Mouse (Mus musculus): ENCODE data around the gene Syngr2. TPM values are rescaled to one million over a fixed set of nuclear protein-coding genes. Genes with fewer than 3 reads are reported as not detected.

The Syngr2 gene
- polyA plus RNA-seq (2011; ENCODE audit: insufficient read depth, insufficient read length, low read depth, missing spikeins), result 49.1 and 51.9 TPM in 2 replicates

DNA sequence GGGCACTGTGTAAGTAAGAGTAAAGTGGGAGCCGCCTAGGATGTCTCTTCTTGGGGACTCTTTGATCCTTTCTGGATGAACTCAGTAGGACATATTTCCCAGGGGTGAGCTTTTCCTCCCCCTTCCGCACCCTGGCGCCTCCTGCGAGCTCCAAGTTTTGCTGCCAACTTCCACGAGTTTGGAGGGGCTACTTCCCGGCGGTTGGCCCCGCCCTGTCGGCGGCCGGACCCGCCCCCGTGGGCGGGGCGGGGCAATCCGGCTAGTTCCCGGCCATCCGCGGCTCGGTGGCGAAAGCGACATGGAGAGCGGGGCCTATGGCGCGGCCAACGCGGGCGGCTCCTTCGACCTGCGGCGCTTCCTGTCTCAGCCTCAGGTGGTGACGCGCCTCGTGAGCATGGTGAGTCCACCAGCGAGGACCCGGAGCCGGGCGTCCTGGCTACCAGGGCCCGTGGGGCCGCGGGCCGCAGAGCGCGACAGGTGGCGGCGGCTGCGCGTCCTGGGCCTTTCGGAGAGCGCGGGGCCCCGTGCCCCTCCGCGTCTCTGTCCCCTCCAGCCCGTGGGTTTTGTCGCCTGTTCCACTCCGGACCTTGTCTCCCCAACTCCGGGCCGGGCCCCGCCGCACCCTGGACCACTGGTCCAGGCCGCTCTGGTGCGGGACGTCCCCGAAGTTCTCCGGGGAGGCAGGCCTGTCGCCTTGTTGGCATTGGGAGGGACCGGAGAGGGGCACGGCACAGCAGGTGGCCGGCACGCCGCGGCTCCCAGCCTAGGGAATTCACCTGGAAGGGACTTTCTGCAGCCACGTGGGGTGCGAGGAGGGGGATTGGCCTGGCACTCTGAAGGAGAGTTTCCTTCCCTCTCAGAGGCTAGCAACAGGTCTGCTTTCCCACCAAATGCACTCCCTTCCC is at the start of gene Syngr2, which contains the start of gene Gm20708:
TSS of gene Syngr2 (plus strand) at position 262 of the 905 bp plus-strand sequence.
TSS of gene Gm20708 (plus strand) at position 262 of the 905 bp plus-strand sequence.
- Histone ChIP-seq H3K27ac (ENCODE audit: insufficient read depth, low read length) (no peak within 1 kb of the TSS), H3K27me3 (ENCODE audit: control insufficient read depth, insufficient read depth, low read length, poor library complexity, severe bottlenecking) (no peaks in the 10 kb centered on the region), H3K9ac (ENCODE audit: low read depth, poor library complexity, severe bottlenecking) (peak within 1 kb of the TSS; percentile 92), H3K36me3 (ENCODE audit: control insufficient read depth, insufficient read depth, low read length, poor library complexity, severe bottlenecking) (peaks cover 7% of the 10 kb centered on the region), H3K4me3 (ENCODE audit: low read depth, low read length) (peak within 1 kb of the TSS; percentile 78), H3K9me3 (replicated peaks; ENCODE audit: control insufficient read depth, insufficient read depth, low read length, poor library complexity, severe bottlenecking) (no peaks in the 10 kb centered on the region), H3K4me1 (ENCODE audit: control insufficient read depth, insufficient read depth, low read length) (peaks cover 2% of the 10 kb centered on the region)
- peak; percentile 11 for TF ChIP-seq POLR2A (IDR thresholded peaks at IDR 0.05; ENCODE audit: insufficient read depth, low read length)
- no peak for TF ChIP-seq EP300 (IDR thresholded peaks at IDR 0.05; ENCODE audit: insufficient read depth, low read depth, low read length)

DNA sequence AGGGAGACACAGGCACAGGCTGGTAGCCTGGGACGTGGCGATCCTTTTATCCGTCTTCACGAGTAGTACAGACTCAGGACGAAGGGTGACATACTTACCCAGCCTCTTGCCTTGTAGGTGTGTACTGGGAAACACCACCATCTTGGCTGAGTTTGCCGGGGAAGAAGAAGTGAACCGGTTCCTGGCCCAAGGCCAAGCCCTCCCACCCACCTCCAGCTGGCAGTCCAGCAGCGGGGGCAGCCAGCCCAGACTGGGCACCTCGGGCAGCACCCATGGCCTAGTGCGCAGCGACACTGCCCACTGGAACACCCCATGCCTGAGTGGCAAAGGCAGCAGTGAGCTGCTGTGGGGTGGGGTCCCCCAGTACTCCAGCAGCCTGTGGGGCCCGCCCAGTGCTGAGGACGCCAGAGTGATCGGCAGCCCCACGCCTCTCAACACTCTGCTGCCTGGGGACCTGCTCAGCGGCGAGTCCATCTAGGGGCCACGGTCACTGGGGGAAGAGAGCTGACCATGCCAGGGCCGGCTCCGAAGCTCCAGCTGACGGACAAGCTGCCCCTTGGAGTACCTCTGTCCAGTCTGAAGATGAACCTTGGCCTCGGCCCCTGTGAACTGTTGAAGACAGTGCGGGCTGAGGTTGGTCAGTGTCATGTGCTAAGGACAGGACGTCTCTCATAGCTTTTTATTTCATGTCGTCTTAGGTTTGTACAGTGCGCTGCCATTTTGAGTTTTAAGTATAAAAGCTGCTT is 48.9 kb upstream of the Syngr2 start:
- H3K27ac ChIP-seq (ENCODE audit: insufficient read depth, low read length), result no peak overlapping the region
- no peak overlapping the region for H3K4me3 ChIP-seq (ENCODE audit: low read depth, low read length)
- H3K36me3 ChIP-seq (ENCODE audit: control insufficient read depth, insufficient read depth, low read length, poor library complexity, severe bottlenecking), result peaks cover 6% of the 10 kb centered on the region; the same call in 1 of the 2 replicates

DNA sequence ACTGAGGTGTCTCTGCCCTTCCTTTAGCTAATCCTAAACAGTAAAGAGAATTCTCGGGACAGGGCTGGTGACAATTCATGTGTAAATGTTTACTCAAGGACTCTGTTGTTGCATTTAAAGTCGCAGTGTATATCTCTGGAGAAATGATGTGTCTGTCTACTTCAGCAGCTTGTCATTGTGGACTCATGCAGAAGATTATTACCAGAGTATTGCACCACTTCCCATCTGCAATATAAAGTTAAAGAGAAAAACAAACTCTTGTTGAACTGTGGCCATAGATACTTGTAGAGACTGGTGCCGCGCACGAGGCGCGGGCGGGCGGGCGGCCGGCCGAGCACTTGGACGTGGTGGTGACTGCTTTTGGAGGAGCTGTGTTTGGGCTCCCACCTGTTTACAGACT is 47.7 kb upstream of the Syngr2 start:
- no peaks in the 10 kb centered on the region for H3K9me3 ChIP-seq (replicated peaks; ENCODE audit: control insufficient read depth, insufficient read depth, low read length, poor library complexity, severe bottlenecking)
- H3K27me3 ChIP-seq (ENCODE audit: control insufficient read depth, insufficient read depth, low read length, poor library complexity, severe bottlenecking), result no peaks in the 10 kb centered on the region
- H3K4me3 ChIP-seq (ENCODE audit: low read depth, low read length), result no peak overlapping the region
- H3K36me3 ChIP-seq (ENCODE audit: control insufficient read depth, insufficient read depth, low read length, poor library complexity, severe bottlenecking), result 0 out of 2 replicates have a peak, but pooled peaks cover 4% of the 10 kb centered on the region
- H3K27ac ChIP-seq (ENCODE audit: insufficient read depth, low read length), result no peak overlapping the region
- no peak overlapping the region for H3K9ac ChIP-seq (ENCODE audit: low read depth, poor library complexity, severe bottlenecking)
- no peak for TF ChIP-seq POLR2A (IDR thresholded peaks at IDR 0.05; ENCODE audit: insufficient read depth, low read length)
- TF ChIP-seq CTCF (IDR thresholded peaks at IDR 0.05; ENCODE audit: low read depth, low read length), result no peak
- TF ChIP-seq EP300 (IDR thresholded peaks at IDR 0.05; ENCODE audit: insufficient read depth, low read depth, low read length), result no peak
- H3K4me1 ChIP-seq (ENCODE audit: control insufficient read depth, insufficient read depth, low read length), result peaks cover 11% of the 10 kb centered on the region

More for the DNA sequence above, 48.9 kb upstream of the Syngr2 start:
- Histone ChIP-seq H3K27me3 (ENCODE audit: control insufficient read depth, insufficient read depth, low read length, poor library complexity, severe bottlenecking) (no peaks in the 10 kb centered on the region), H3K9me3 (replicated peaks; ENCODE audit: control insufficient read depth, insufficient read depth, low read length, poor library complexity, severe bottlenecking) (no peaks in the 10 kb centered on the region), H3K9ac (ENCODE audit: low read depth, poor library complexity, severe bottlenecking) (no peak overlapping the region), H3K4me1 (ENCODE audit: control insufficient read depth, insufficient read depth, low read length) (peaks cover 9% of the 10 kb centered on the region)
- TF ChIP-seq POLR2A (IDR thresholded peaks at IDR 0.05; ENCODE audit: insufficient read depth, low read length) (no peak), EP300 (IDR thresholded peaks at IDR 0.05; ENCODE audit: insufficient read depth, low read depth, low read length) (no peak), CTCF (IDR thresholded peaks at IDR 0.05; ENCODE audit: low read depth, low read length) (no peak)

DNA sequence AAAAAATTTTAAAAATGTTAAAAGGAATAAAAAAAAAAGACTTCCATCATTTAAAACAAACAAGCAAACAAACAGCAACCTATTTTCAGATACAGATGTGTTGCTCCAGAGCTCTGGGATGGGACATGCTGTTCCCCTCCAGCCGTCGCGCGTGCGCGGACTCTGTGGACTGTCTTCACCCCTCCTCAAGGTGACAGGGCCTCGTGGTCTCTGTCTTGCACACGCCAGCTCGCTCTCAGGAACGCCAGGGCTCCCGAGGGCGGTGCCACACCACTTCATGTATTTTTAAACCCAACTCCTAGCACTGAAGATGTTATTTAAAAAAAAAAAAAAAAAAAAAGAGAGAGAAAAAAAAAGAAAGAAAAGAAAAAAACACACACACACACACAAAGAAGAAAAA is 47.2 kb upstream of the Syngr2 start:
- Histone ChIP-seq H3K36me3 (ENCODE audit: control insufficient read depth, insufficient read depth, low read length, poor library complexity, severe bottlenecking) (0 out of 2 replicates have a peak, but pooled peaks cover 4% of the 10 kb centered on the region), H3K9ac (ENCODE audit: low read depth, poor library complexity, severe bottlenecking) (no peak overlapping the region), H3K4me1 (ENCODE audit: control insufficient read depth, insufficient read depth, low read length) (peaks cover 11% of the 10 kb centered on the region), H3K27me3 (ENCODE audit: control insufficient read depth, insufficient read depth, low read length, poor library complexity, severe bottlenecking) (no peaks in the 10 kb centered on the region), H3K4me3 (ENCODE audit: low read depth, low read length) (no peak overlapping the region), H3K9me3 (replicated peaks; ENCODE audit: control insufficient read depth, insufficient read depth, low read length, poor library complexity, severe bottlenecking) (no peaks in the 10 kb centered on the region), H3K27ac (ENCODE audit: insufficient read depth, low read length) (no peak overlapping the region)
- TF ChIP-seq EP300 (IDR thresholded peaks at IDR 0.05; ENCODE audit: insufficient read depth, low read depth, low read length), result no peak
- TF ChIP-seq POLR2A (IDR thresholded peaks at IDR 0.05; ENCODE audit: insufficient read depth, low read length), result no peak
- no peak for TF ChIP-seq CTCF (IDR thresholded peaks at IDR 0.05; ENCODE audit: low read depth, low read length)

DNA sequence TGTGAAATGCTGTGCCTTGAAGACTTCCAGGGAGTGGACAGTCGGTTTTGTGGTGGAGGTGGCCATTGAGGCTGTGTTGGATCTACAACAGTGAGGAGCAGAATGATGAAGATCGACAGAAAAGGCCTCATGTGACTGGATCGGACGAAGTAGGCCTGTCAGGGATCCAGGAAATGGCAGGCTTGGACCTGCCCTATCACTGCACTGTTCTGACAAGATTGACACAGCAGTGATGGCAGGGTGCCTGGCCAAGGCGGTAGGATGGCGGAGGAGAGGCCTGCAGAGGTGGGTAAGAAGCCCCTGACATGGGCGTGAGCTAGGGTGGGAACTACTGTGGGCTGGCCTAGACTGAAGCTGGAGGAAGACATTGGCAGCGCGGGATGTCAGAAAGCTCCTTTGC is 45.1 kb upstream of the Syngr2 start:
- Histone ChIP-seq H3K36me3 (ENCODE audit: control insufficient read depth, insufficient read depth, low read length, poor library complexity, severe bottlenecking) (no peaks in the 10 kb centered on the region), H3K27me3 (ENCODE audit: control insufficient read depth, insufficient read depth, low read length, poor library complexity, severe bottlenecking) (no peaks in the 10 kb centered on the region), H3K4me1 (ENCODE audit: control insufficient read depth, insufficient read depth, low read length) (peaks cover 14% of the 10 kb centered on the region), H3K9me3 (replicated peaks; ENCODE audit: control insufficient read depth, insufficient read depth, low read length, poor library complexity, severe bottlenecking) (no peaks in the 10 kb centered on the region), H3K27ac (ENCODE audit: insufficient read depth, low read length) (no peak overlapping the region), H3K4me3 (ENCODE audit: low read depth, low read length) (no peak overlapping the region), H3K9ac (ENCODE audit: low read depth, poor library complexity, severe bottlenecking) (no peak overlapping the region)
- TF ChIP-seq POLR2A (IDR thresholded peaks at IDR 0.05; ENCODE audit: insufficient read depth, low read length) (no peak), CTCF (IDR thresholded peaks at IDR 0.05; ENCODE audit: low read depth, low read length) (no peak), EP300 (IDR thresholded peaks at IDR 0.05; ENCODE audit: insufficient read depth, low read depth, low read length) (no peak)
